8 mouse cellular contexts compared by ENCODE assay signal in genomic region chr8:95426781-95427281, GRCm38 (mm10). TPM values are rescaled to one million over a fixed set of nuclear protein-coding genes. Genes with fewer than 3 reads are reported as not detected.
DNase-seq lines count a peak whose midpoint lies in the region; ATAC-seq lines count a peak whose summit lies in the region.

No protein-coding gene starts in this region.

- H3K9me3 ChIP-seq in neural tube, embryonic 14.5 days (ENCODE audit: control insufficient read depth, low read length), result no peaks in the 10 kb centered on the region

- WGBS in neural tube, embryonic 14.5 days, result 44% methylated on average over 2 of the region's 2 CpGs

- peaks cover 26% of the 10 kb centered on the region for H3K4me1 ChIP-seq in neural tube, embryonic 14.5 days (ENCODE audit: control insufficient read depth, insufficient read depth, low read length)

- intact Hi-C loops in left cerebral cortex, postnatal 10 days (cut with DNase I), result loop anchor here (10.0 kb wide), 1 partner anchor 172 kb away; no protein-coding TSS in a partner anchor

- H3K36me3 ChIP-seq in neural tube, embryonic 14.5 days (ENCODE audit: control insufficient read depth, insufficient read depth, low read length), result peaks cover 8% of the 10 kb centered on the region

- H3K4me2 ChIP-seq in neural tube, embryonic 14.5 days (ENCODE audit: low read depth, low read length), result no peak overlapping the region

- peak overlapping the region; percentile 65 for H3K27ac ChIP-seq in neural tube, embryonic 14.5 days (ENCODE audit: low read depth, low read length)

- DNase-seq in cerebellum, adult 8-10 months, result peak; percentile 13
- DNase-seq in cerebellum, postnatal 4 days (ENCODE audit: low spot score in 2 of 2), result no peak
- peak; percentile 72 for DNase-seq in adipocyte (ENCODE audit: low spot score)
- peak; percentile 45 to 61 for DNase-seq in heart, adult 9 months (ENCODE audit: low spot score in 2 of 2)
- DNase-seq in left cerebral cortex, postnatal 10 days (ENCODE audit: extremely low spot score in 1 of 2, low spot score in 2 of 2), result peak; percentile 22 to 36
- DNase-seq in embryo, embryonic 10.5 days (ENCODE audit: low spot score), result no peak
- no peak for DNase-seq in thymus, postnatal 0 days (ENCODE audit: low spot score)

- no peak overlapping the region for H3K9ac ChIP-seq in neural tube, embryonic 14.5 days (replicated peaks; ENCODE audit: low read depth, low read length)

- no peaks in the 10 kb centered on the region for H3K27me3 ChIP-seq in neural tube, embryonic 14.5 days (ENCODE audit: control insufficient read depth, insufficient read depth, low read length)

- peak; percentile 70; the same call in 1 of the 2 replicates for ATAC-seq in neural tube, embryonic 14.5 days (ENCODE audit: low read depth)

- H3K4me3 ChIP-seq in neural tube, embryonic 14.5 days (ENCODE audit: low read depth, low read length), result no peak overlapping the region

RNA-seq across cellular contexts. Expression of gene Cfap20, which starts 7.8 kb away (rescaled TPM):
- total RNA-seq in left cerebral cortex, postnatal 10 days (2021), result 10 to 100 TPM; 69.4 to 72.6 TPM
- 133 and 135 TPM in 2 replicates for polyA plus RNA-seq in neural tube, embryonic 14.5 days (2014; fragmentation: Nextera tagmentation; extraction: Ambion mirVana)
- polyA plus RNA-seq in thymus, postnatal 0 days (2015; fragmentation: Nextera tagmentation; extraction: Ambion mirVana), result 94.4 and 104 TPM in 2 replicates

Comparison
In these comparisons a context has a peak if more than half of its experiments do, and no peak if none do; other contexts are left out.
1. DNase-seq: peak in cerebellum, adult 8-10 months (single experiment), adipocyte (single experiment), heart, adult 9 months (2 of 2) and left cerebral cortex, postnatal 10 days (2 of 2); none in cerebellum, postnatal 4 days (0 of 2), embryo, embryonic 10.5 days (single experiment) and thymus, postnatal 0 days (single experiment).